8 mouse cellular contexts compared by ENCODE assay signal in the genomic region with DNA sequence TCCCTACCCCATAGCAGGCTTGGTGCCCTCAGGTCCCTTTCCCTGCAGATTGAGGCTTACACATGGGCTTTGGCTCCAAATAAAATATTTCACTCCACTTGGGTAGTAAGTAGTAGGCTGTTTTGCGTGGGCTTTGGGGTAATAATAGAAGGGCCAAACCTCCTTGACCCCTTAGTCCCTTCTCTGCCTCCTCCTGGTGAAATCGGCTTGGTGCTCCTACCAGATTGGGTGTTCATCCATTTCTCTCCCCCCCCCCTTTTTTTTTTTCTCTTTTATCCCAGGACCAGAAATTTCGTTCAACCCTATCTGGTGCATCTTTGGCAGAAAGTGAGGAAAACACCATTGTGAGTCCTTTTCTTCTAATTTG. TPM values are rescaled to one million over a fixed set of nuclear protein-coding genes. Genes with fewer than 3 reads are reported as not detected.
DNase-seq lines count a peak whose midpoint lies in the region; ATAC-seq and TF ChIP-seq lines count a peak whose summit lies in the region.

No protein-coding gene starts in this region.

- peak overlapping the region; percentile 77 for H3K4me3 ChIP-seq in bone marrow macrophage, adult 2 months (ENCODE audit: insufficient read depth, low read length)
- peak overlapping the region; percentile 91 for H3K4me3 ChIP-seq in hindbrain, embryonic 14.5 days (replicated peaks; ENCODE audit: low read length)
- peak overlapping the region; percentile 86 for H3K4me3 ChIP-seq in midbrain, embryonic 16.5 days (ENCODE audit: low read depth, low read length)

- peak; percentile 13 for DNase-seq in layer of hippocampus, adult 9-10 months (ENCODE audit: low spot score)
- no peak for DNase-seq in layer of hippocampus, adult 9-11 months
- no peak for DNase-seq in hindbrain, embryonic 14.5 days (ENCODE audit: low spot score)
- no peak for DNase-seq in thymus, postnatal 10 days (ENCODE audit: low spot score in 2 of 2)
- no peak for DNase-seq in kidney, postnatal 14 days

- H3K27ac ChIP-seq in bone marrow macrophage, adult 2 months (ENCODE audit: insufficient read depth, low read depth, low read length): peak overlapping the region; percentile 91
- peak overlapping the region; percentile 99 for H3K27ac ChIP-seq in hindbrain, embryonic 14.5 days
- H3K27ac ChIP-seq in midbrain, embryonic 16.5 days (ENCODE audit: low read length): peak overlapping the region; percentile 99

- WGBS in hindbrain, embryonic 14.5 days: 0% methylated on average over 3 of the region's 3 CpGs
- 1% methylated on average over 3 of the region's 3 CpGs for WGBS in midbrain, embryonic 16.5 days

- no peak for TF ChIP-seq CTCF in bone marrow macrophage, adult 2 months (IDR thresholded peaks at IDR 0.05; ENCODE audit: low read depth, low read length)

- H3K4me1 ChIP-seq in bone marrow macrophage, adult 2 months (ENCODE audit: control insufficient read depth, insufficient read depth, low read length): peaks cover 8% of the 10 kb centered on the region
- H3K4me1 ChIP-seq in hindbrain, embryonic 14.5 days (replicated peaks; ENCODE audit: control insufficient read depth, insufficient read depth, low read length): peaks cover 26% of the 10 kb centered on the region
- peaks cover 21% of the 10 kb centered on the region for H3K4me1 ChIP-seq in midbrain, embryonic 16.5 days (ENCODE audit: control insufficient read depth, insufficient read depth, low read length)

- no peak for TF ChIP-seq POLR2A in bone marrow macrophage, adult 2 months (IDR thresholded peaks at IDR 0.05; ENCODE audit: borderline replicate concordance, low read depth, low read length)

- H3K9ac ChIP-seq in hindbrain, embryonic 14.5 days: peak overlapping the region; percentile 93
- H3K9ac ChIP-seq in midbrain, embryonic 16.5 days (ENCODE audit: low read depth, low read length): peak overlapping the region; percentile 97

- H3K9me3 ChIP-seq in hindbrain, embryonic 14.5 days (ENCODE audit: control insufficient read depth, low read length): no peaks in the 10 kb centered on the region
- H3K9me3 ChIP-seq in midbrain, embryonic 16.5 days (replicated peaks; ENCODE audit: control insufficient read depth, low read length, poor library complexity, severe bottlenecking): no peaks in the 10 kb centered on the region

- no peaks in the 10 kb centered on the region for H3K27me3 ChIP-seq in hindbrain, embryonic 14.5 days (ENCODE audit: control insufficient read depth, insufficient read depth, low read length)
- H3K27me3 ChIP-seq in midbrain, embryonic 16.5 days (ENCODE audit: control insufficient read depth, insufficient read depth, low read depth, low read length): no peaks in the 10 kb centered on the region

- H3K4me2 ChIP-seq in hindbrain, embryonic 14.5 days (replicated peaks): peak overlapping the region; percentile 55
- peak overlapping the region; percentile 60 for H3K4me2 ChIP-seq in midbrain, embryonic 16.5 days (ENCODE audit: low read length)

- ATAC-seq in hindbrain, embryonic 14.5 days (ENCODE audit: low FRiP score): no peak
- no peak for ATAC-seq in midbrain, embryonic 16.5 days
- ATAC-seq in frontal cortex, adult (ENCODE audit: low TSS enrichment): no peak

- peaks cover 4% of the 10 kb centered on the region; the same call in 1 of the 2 replicates for H3K36me3 ChIP-seq in hindbrain, embryonic 14.5 days (replicated peaks; ENCODE audit: control insufficient read depth, insufficient read depth)
- H3K36me3 ChIP-seq in midbrain, embryonic 16.5 days (ENCODE audit: control insufficient read depth, insufficient read depth, low read length): no peaks in the 10 kb centered on the region

RNA-seq across cellular contexts. Expression of a gene that starts 1.0 kb away (rescaled TPM):
- 39.2 and 48.7 TPM in 2 replicates for polyA plus RNA-seq in bone marrow macrophage, adult 2 months (2012; ENCODE audit: insufficient read depth, insufficient read length, missing spikeins)
- polyA plus RNA-seq in hindbrain, embryonic 14.5 days (2014; fragmentation: Nextera tagmentation; extraction: Ambion mirVana): 53.0 and 60.8 TPM in 2 replicates
- 64.3 and 68.3 TPM in 2 replicates for polyA plus RNA-seq in midbrain, embryonic 16.5 days (2015; fragmentation: Nextera tagmentation; extraction: Ambion mirVana)
